Mouse (Mus musculus): ENCODE results near the gene Hrh2. TPM values are rescaled to one million over a fixed set of nuclear protein-coding genes. Genes with fewer than 3 reads are reported as not detected.

Hrh2 gene
- polyA plus RNA-seq, 1 experiment from 2014 or later = 0.09 TPM

- no peak for DNase-seq (ENCODE audit: low spot score)
- WGBS = 74% methylated on average over 6 of the region's 6 CpGs
- no peaks in the 10 kb centered on the region for H3K9me3 ChIP-seq
Observed at GRCm38 (mm10) chr13:54165066-54165465, 26.9 kb upstream of the Hrh2 start.

GRCm38 (mm10) chr13:54165765-54166164 is 26.2 kb upstream of the Hrh2 start:
- 80% methylated on average over 6 of the region's 6 CpGs for WGBS
- Histone ChIP-seq H3K9me3 (no peaks in the 10 kb centered on the region), H3K27ac (no peak overlapping the region), H3K4me1 (no peaks in the 10 kb centered on the region), H3K36me3 (no peaks in the 10 kb centered on the region), H3K4me3 (no peak overlapping the region), H3K27me3 (ENCODE audit: insufficient read depth, poor library complexity, severe bottlenecking) (peaks cover 25% of the 10 kb centered on the region; the same call in 1 of the 2 replicates)
- no peak for DNase-seq (ENCODE audit: low spot score)

More at GRCm38 (mm10) chr13:54165066-54165465, 26.9 kb upstream of the Hrh2 start:
- peaks cover 25% of the 10 kb centered on the region; the same call in 1 of the 2 replicates for H3K27me3 ChIP-seq (ENCODE audit: insufficient read depth, poor library complexity, severe bottlenecking)
- no peaks in the 10 kb centered on the region for H3K36me3 ChIP-seq
- no peak overlapping the region for H3K4me3 ChIP-seq
- H3K27ac ChIP-seq = no peak overlapping the region
- no peaks in the 10 kb centered on the region for H3K4me1 ChIP-seq

- H3K36me3 ChIP-seq = no peaks in the 10 kb centered on the region
- DNase-seq (ENCODE audit: low spot score) = no peak
- H3K4me1 ChIP-seq = no peaks in the 10 kb centered on the region
- H3K9me3 ChIP-seq = no peaks in the 10 kb centered on the region
- no peak overlapping the region for H3K27ac ChIP-seq
- 68% methylated on average over 2 of the region's 2 CpGs for WGBS
- H3K27me3 ChIP-seq (ENCODE audit: insufficient read depth, poor library complexity, severe bottlenecking) = peaks cover 17% of the 10 kb centered on the region; the same call in 1 of the 2 replicates
- no peak overlapping the region for H3K4me3 ChIP-seq
Observed at GRCm38 (mm10) chr13:54167036-54167435, 24.9 kb upstream of the Hrh2 start.

- no peak for DNase-seq (ENCODE audit: low spot score)
- WGBS = 55% methylated on average over 8 of the region's 8 CpGs
- Histone ChIP-seq H3K9me3 (no peaks in the 10 kb centered on the region), H3K36me3 (no peaks in the 10 kb centered on the region), H3K4me3 (no peak overlapping the region), H3K27ac (no peak overlapping the region), H3K4me1 (no peaks in the 10 kb centered on the region), H3K27me3 (ENCODE audit: insufficient read depth, poor library complexity, severe bottlenecking) (peaks cover 7% of the 10 kb centered on the region; the same call in 1 of the 2 replicates)
Observed at GRCm38 (mm10) chr13:54168675-54169074, 23.3 kb upstream of the Hrh2 start.

GRCm38 (mm10) chr13:54170288-54170687 is 21.6 kb upstream of the Hrh2 start:
- 0 out of 2 replicates have a peak, but pooled peaks cover 4% of the 10 kb centered on the region for H3K9me3 ChIP-seq
- 86% methylated on average over 6 of the region's 6 CpGs for WGBS
- H3K36me3 ChIP-seq = no peaks in the 10 kb centered on the region
- no peak overlapping the region for H3K4me3 ChIP-seq
- peaks cover 7% of the 10 kb centered on the region; the same call in 1 of the 2 replicates for H3K27me3 ChIP-seq (ENCODE audit: insufficient read depth, poor library complexity, severe bottlenecking)
- no peaks in the 10 kb centered on the region for H3K4me1 ChIP-seq
- no peak overlapping the region for H3K27ac ChIP-seq
- no peak for DNase-seq (ENCODE audit: low spot score)

GRCm38 (mm10) chr13:54171346-54171745 is 20.6 kb upstream of the Hrh2 start:
- H3K27me3 ChIP-seq (ENCODE audit: insufficient read depth, poor library complexity, severe bottlenecking) = no peaks in the 10 kb centered on the region; the same call in 1 of the 2 replicates
- H3K4me3 ChIP-seq = no peak overlapping the region
- WGBS = 70% methylated on average over 10 of the region's 10 CpGs
- no peak overlapping the region for H3K27ac ChIP-seq
- no peaks in the 10 kb centered on the region for H3K4me1 ChIP-seq
- H3K36me3 ChIP-seq = no peaks in the 10 kb centered on the region
- 0 out of 2 replicates have a peak, but pooled peaks cover 4% of the 10 kb centered on the region for H3K9me3 ChIP-seq
- no peak for DNase-seq (ENCODE audit: low spot score)

- DNase-seq (ENCODE audit: low spot score) = no peak
- no peak overlapping the region for H3K4me3 ChIP-seq
- 58% methylated on average over 3 of the region's 3 CpGs for WGBS
- no peaks in the 10 kb centered on the region for H3K4me1 ChIP-seq
- H3K27ac ChIP-seq = no peak overlapping the region
- H3K9me3 ChIP-seq = 0 out of 2 replicates have a peak, but pooled peaks cover 4% of the 10 kb centered on the region
- H3K27me3 ChIP-seq (ENCODE audit: insufficient read depth, poor library complexity, severe bottlenecking) = no peaks in the 10 kb centered on the region
- no peaks in the 10 kb centered on the region for H3K36me3 ChIP-seq
Observed at GRCm38 (mm10) chr13:54171761-54172160, 20.2 kb upstream of the Hrh2 start.

GRCm38 (mm10) chr13:54173941-54174340 is 18.0 kb upstream of the Hrh2 start:
- no peak overlapping the region for H3K27ac ChIP-seq
- H3K36me3 ChIP-seq = no peaks in the 10 kb centered on the region
- DNase-seq (ENCODE audit: low spot score) = no peak
- no peak overlapping the region for H3K4me3 ChIP-seq
- H3K27me3 ChIP-seq (ENCODE audit: insufficient read depth, poor library complexity, severe bottlenecking) = no peaks in the 10 kb centered on the region
- 0 out of 2 replicates have a peak, but pooled peaks cover 4% of the 10 kb centered on the region for H3K9me3 ChIP-seq
- H3K4me1 ChIP-seq = peaks cover 13% of the 10 kb centered on the region
- 94% methylated on average over 2 of the region's 2 CpGs for WGBS

- Histone ChIP-seq H3K27ac (no peak overlapping the region), H3K36me3 (no peaks in the 10 kb centered on the region), H3K4me1 (peaks cover 14% of the 10 kb centered on the region), H3K4me3 (no peak overlapping the region), H3K9me3 (0 out of 2 replicates have a peak, but pooled peaks cover 4% of the 10 kb centered on the region), H3K27me3 (ENCODE audit: insufficient read depth, poor library complexity, severe bottlenecking) (no peaks in the 10 kb centered on the region)
- WGBS = 85% methylated on average over 4 of the region's 4 CpGs
- no peak for DNase-seq (ENCODE audit: low spot score)
Observed at GRCm38 (mm10) chr13:54174703-54175102, 17.2 kb upstream of the Hrh2 start.

- 59% methylated on average over 8 of the region's 8 CpGs for WGBS
- peaks cover 6% of the 10 kb centered on the region; the same call in 1 of the 2 replicates for H3K27me3 ChIP-seq (ENCODE audit: insufficient read depth, poor library complexity, severe bottlenecking)
Observed at GRCm38 (mm10) chr13:54175426-54175825, 16.5 kb upstream of the Hrh2 start.

GRCm38 (mm10) chr13:54176406-54177020 is 15.4 kb upstream of the Hrh2 start:
- Histone ChIP-seq H3K9me3 (0 out of 2 replicates have a peak, but pooled peaks cover 4% of the 10 kb centered on the region), H3K4me3 (no peak overlapping the region), H3K27me3 (ENCODE audit: insufficient read depth, poor library complexity, severe bottlenecking) (peaks cover 8% of the 10 kb centered on the region; the same call in 1 of the 2 replicates), H3K4me1 (peaks cover 21% of the 10 kb centered on the region), H3K36me3 (no peaks in the 10 kb centered on the region), H3K27ac (no peak overlapping the region)
- WGBS = 75% methylated on average over 4 of the region's 4 CpGs
- no peak for DNase-seq (ENCODE audit: low spot score)

More at GRCm38 (mm10) chr13:54175426-54175825, 16.5 kb upstream of the Hrh2 start:
- peaks cover 14% of the 10 kb centered on the region for H3K4me1 ChIP-seq
- H3K9me3 ChIP-seq = 0 out of 2 replicates have a peak, but pooled peaks cover 4% of the 10 kb centered on the region
- DNase-seq (ENCODE audit: low spot score) = no peak
- no peak overlapping the region for H3K27ac ChIP-seq
- H3K36me3 ChIP-seq = no peaks in the 10 kb centered on the region
- no peak overlapping the region for H3K4me3 ChIP-seq

GRCm38 (mm10) chr13:54177346-54177745 is 14.6 kb upstream of the Hrh2 start:
- 0 out of 2 replicates have a peak, but pooled peaks cover 4% of the 10 kb centered on the region for H3K9me3 ChIP-seq
- no peak overlapping the region for H3K4me3 ChIP-seq
- no peak overlapping the region for H3K27ac ChIP-seq
- WGBS = 88% methylated on average over 2 of the region's 2 CpGs
- no peaks in the 10 kb centered on the region for H3K36me3 ChIP-seq
- peaks cover 8% of the 10 kb centered on the region; the same call in 1 of the 2 replicates for H3K27me3 ChIP-seq (ENCODE audit: insufficient read depth, poor library complexity, severe bottlenecking)
- no peak for DNase-seq (ENCODE audit: low spot score)
- H3K4me1 ChIP-seq = peaks cover 21% of the 10 kb centered on the region

- Histone ChIP-seq H3K4me3 (no peak overlapping the region), H3K4me1 (peaks cover 21% of the 10 kb centered on the region)
- 42% methylated on average over 5 of the region's 5 CpGs for WGBS
Observed at GRCm38 (mm10) chr13:54178647-54179046, 13.3 kb upstream of the Hrh2 start.

More at GRCm38 (mm10) chr13:54178647-54179046, 13.3 kb upstream of the Hrh2 start:
- H3K27ac ChIP-seq = no peak overlapping the region
- 0 out of 2 replicates have a peak, but pooled peaks cover 4% of the 10 kb centered on the region for H3K9me3 ChIP-seq
- no peak for DNase-seq (ENCODE audit: low spot score)
- H3K36me3 ChIP-seq = no peaks in the 10 kb centered on the region
- peaks cover 8% of the 10 kb centered on the region; the same call in 1 of the 2 replicates for H3K27me3 ChIP-seq (ENCODE audit: insufficient read depth, poor library complexity, severe bottlenecking)

Data from heart, embryonic 10.5 days (tissue).